Mouse (Mus musculus) lung, postnatal 10 days (tissue): ENCODE results near the gene Cdca3.

ENCODE experiments used
- DNase-seq: peaks from one replicate; pipeline ENCODE4 v3.0.0; 2021

Cdca3 gene

DNA sequence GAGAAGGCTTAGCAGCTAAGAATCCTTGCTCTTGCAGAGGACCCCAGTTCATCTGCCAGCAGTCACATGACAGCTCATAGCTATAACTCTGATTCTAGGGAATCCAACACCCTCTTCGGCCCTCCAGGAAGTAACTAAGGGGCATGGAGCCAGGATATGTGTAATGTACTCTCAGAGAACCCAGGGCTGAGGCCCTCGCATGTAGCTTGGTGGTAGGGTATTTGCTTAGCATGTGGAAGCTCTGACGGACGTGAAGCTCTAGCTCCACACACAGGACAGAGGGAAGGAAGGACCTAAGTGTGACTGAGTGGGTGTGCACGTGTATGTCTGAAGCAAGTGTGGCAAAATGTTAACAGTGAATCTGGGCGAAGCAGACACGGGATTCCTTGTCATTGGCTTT is 7.1 kb downstream of the Cdca3 start:
- DNase-seq: peak; percentile 51

GRCm38 (mm10) chr6:124839805-124840204 is 10.5 kb downstream of the Cdca3 start:
- no peak for DNase-seq

GRCm38 (mm10) chr6:124840241-124841167 is 11.2 kb downstream of the Cdca3 start, which contains the start of gene Gnb3:
TSS of gene Gnb3 (minus strand) at chr6:124840275.
- no peak for DNase-seq

DNA sequence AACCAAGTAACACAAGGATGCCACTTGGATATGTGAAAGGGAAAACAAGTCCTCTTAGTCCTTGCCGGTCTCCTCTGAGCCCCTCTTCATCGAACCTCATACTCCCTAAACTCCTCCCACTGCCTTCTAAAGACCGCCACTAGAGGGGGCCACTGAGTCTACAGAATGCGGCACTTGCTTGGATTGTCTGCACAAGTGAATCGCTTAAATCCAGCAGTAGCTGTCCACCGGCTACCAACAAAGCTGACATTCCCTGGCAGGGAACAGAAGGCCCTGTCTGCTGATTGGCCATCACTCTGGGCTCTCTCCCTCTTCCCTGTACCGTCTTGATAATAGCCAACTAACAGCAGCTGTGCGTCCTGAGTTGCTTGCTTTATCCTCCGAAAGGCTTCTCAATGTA is 18.0 kb downstream of the Cdca3 start:
- peak; percentile 96 for DNase-seq

DNA sequence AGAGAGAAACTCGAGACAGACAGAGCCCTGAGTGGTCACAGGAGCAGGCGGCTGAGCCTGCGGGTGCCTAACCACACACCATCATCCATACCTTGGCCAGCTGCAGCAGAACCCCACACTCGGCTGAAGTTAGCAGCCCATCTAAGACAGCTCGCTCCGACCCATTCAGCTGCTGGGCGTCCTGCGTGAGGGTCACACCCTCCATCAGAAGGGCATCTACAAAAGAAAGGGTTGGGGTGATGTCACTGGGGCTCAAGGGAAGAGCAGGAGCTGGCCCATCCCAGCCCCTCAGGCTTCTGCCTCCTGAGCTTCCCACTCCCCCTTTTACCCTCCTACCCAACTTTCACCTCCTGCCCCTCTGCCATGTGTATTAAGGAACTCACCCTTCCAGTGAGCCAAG is 21.2 kb downstream of the Cdca3 start:
- no peak for DNase-seq

- no peak for DNase-seq
These were observed 25.3 kb downstream of the Cdca3 start for GRCm38 (mm10) chr6:124854647-124855046.

- no peak for DNase-seq
These were observed 27.0 kb downstream of the Cdca3 start for GRCm38 (mm10) chr6:124856321-124856720.

- peak; percentile 90 for DNase-seq
These were observed 27.8 kb downstream of the Cdca3 start, which contains the start of gene P3h3 for GRCm38 (mm10) chr6:124856916-124857839. TSS of gene P3h3 (minus strand) at chr6:124857752.

- no peak for DNase-seq
These were observed 28.6 kb downstream of the Cdca3 start for GRCm38 (mm10) chr6:124857840-124858530.

GRCm38 (mm10) chr6:124858561-124859318 is 29.4 kb downstream of the Cdca3 start:
- DNase-seq: no peak

- peak; percentile 93 for DNase-seq
These were observed 30.4 kb downstream of the Cdca3 start for GRCm38 (mm10) chr6:124859725-124860124.

DNA sequence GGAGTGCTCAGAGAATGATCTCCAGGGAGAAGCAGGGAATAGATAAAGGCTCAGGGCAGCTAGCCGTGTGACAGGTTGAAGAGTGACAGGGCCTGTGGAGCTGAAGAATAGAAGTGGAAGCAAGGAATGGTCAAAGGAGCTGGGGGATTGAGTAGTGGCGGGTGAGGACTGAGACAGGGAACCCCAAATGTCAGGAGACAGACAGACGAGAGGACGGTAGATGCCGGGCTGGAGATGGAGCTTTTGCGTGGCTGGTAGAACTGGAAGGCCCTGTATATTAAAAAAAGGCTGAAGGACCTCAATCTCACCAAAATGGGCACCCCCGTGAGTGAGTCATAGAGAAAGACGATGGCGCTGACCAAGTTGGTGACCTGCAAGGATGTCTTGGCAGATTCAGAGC is 31.2 kb downstream of the Cdca3 start:
- DNase-seq: no peak

- no peak for DNase-seq
These were observed 31.9 kb downstream of the Cdca3 start for GRCm38 (mm10) chr6:124861266-124861665.

DNA sequence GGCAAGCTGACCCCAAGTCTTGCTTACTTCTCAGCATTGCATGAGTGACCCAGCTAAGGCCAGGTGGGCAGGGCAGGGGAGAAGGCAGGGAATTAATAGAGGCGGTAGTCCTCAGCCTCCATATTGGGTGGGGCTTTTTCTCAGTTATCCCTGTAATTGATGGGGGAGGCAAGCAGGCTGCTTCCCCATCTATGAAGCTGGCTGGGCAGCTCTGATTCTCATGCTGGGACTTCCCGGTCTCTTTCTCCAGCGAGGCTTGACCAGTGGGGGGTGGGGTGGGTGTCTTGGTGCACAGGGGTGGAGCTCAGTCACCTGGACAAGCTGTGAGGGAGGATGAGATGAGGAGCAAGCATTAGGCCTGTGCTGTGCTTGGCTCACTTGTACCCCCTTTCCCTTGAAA is 32.5 kb downstream of the Cdca3 start:
- DNase-seq: no peak

GRCm38 (mm10) chr6:124862406-124863124 is 33.2 kb downstream of the Cdca3 start:
- no peak for DNase-seq

GRCm38 (mm10) chr6:124863125-124863657 is 33.8 kb downstream of the Cdca3 start:
- DNase-seq: no peak

GRCm38 (mm10) chr6:124863658-124864298 is 34.4 kb downstream of the Cdca3 start, which contains the start of gene Gpr162:
TSS of gene Gpr162 (minus strand) at chr6:124863983.
- DNase-seq: peak; percentile 77

DNA sequence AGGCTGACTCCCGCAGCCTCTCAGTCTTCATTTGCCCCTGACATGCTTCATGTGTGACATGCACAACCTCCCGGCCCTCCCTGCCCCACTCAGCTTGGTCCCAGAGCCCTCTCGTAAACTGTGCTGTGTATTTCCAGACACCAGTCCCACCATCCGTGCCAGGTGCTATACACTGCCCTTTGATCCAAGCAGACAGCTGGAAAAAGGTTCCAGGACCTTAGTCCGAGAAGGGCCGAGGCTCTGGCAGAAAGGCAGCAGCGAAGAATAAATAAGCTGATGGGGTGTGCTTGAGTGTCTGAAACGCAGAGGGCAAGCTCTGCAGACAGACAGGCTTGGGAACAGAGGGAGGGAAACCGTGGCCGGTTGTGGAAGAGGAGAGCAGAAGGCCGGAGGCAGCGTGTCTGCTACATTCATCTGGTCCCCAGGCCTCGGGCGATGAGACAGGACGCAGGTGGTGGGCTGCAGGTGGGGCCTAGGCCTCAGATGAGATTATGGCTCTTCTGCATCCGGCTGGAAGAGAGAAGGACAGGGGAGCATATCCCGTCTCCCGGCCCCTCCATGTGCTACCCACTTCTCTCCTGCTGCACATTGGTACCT is 36.5 kb downstream of the Cdca3 start:
- DNase-seq: no peak

DNA sequence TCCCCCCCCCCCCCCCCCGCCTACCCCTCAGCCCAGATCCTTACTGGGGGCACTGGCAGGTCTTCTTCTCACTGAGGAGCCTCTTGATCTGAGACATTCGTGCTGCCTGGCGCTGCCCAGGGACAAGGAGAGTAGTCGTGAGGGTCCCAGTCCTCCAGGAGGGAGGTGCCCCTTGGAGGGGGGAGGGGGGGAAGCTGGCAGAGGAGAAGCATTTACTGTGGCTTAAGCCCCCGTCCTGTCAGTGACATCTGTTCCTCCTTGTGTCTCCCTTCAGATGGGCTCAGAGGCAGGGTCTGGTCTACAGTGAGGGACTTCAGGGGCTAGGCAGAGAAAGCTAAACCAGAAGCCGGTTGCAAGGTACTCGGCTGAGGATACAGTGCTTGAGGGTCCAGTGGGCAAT is 37.2 kb downstream of the Cdca3 start:
- no peak for DNase-seq

GRCm38 (mm10) chr6:124874348-124874747 is 45.0 kb downstream of the Cdca3 start:
- DNase-seq: no peak
